Mouse (Mus musculus): ENCODE data around the gene Gm20431. TPM values are rescaled to one million over a fixed set of nuclear protein-coding genes. Genes with fewer than 3 reads are reported as not detected.
"Not testable (repeated sequence)": the region's sequence is repeated elsewhere in the genome, so short reads cannot be mapped to it uniquely, and the experiment has no call there.

Gene Gm20431
- polyA plus RNA-seq, 1 experiment from 2014 or later, result 11.5 TPM

- Histone ChIP-seq H3K36me3 (peaks cover 65% of the 10 kb centered on the region), H3K4me2 (no peak overlapping the region), H3K4me3 (no peak overlapping the region), H3K9me3 (replicated peaks) (peaks cover 7% of the 10 kb centered on the region; the same call in 1 of the 2 replicates), H3K27ac (ENCODE audit: poor library complexity, severe bottlenecking) (no peak overlapping the region), H3K4me1 (replicated peaks) (peaks cover 34% of the 10 kb centered on the region), H3K27me3 (replicated peaks) (no peaks in the 10 kb centered on the region), H3K9ac (no peak overlapping the region)
- 72% methylated on average over 3 of the region's 3 CpGs for WGBS
- no peak for ATAC-seq (ENCODE audit: insufficient number of reproducible peaks, low FRiP score)
Observed at GRCm38 (mm10) chr2:167617034-167617433, 44.3 kb downstream of the Gm20431 start.

- H3K27ac ChIP-seq (ENCODE audit: poor library complexity, severe bottlenecking); H3K4me3 ChIP-seq; H3K9ac ChIP-seq; ATAC-seq (ENCODE audit: insufficient number of reproducible peaks, low FRiP score); H3K27me3 ChIP-seq (replicated peaks); H3K4me2 ChIP-seq; H3K9me3 ChIP-seq (replicated peaks): not testable (repeated sequence)
- peaks cover 39% of the 10 kb centered on the region for H3K4me1 ChIP-seq (replicated peaks)
- peaks cover 92% of the 10 kb centered on the region for H3K36me3 ChIP-seq
- WGBS, result 90% methylated on average over 7 of the region's 7 CpGs
Observed at GRCm38 (mm10) chr2:167613335-167613734, 48.0 kb downstream of the Gm20431 start.

- H3K27me3 ChIP-seq (replicated peaks), result no peaks in the 10 kb centered on the region
- no peak overlapping the region for H3K9ac ChIP-seq
- no peak overlapping the region for H3K27ac ChIP-seq (ENCODE audit: poor library complexity, severe bottlenecking)
- no peak overlapping the region for H3K4me2 ChIP-seq
- H3K9me3 ChIP-seq (replicated peaks), result peaks cover 7% of the 10 kb centered on the region; the same call in 1 of the 2 replicates
- ATAC-seq (ENCODE audit: insufficient number of reproducible peaks, low FRiP score), result no peak
- H3K36me3 ChIP-seq, result peaks cover 86% of the 10 kb centered on the region
- peaks cover 34% of the 10 kb centered on the region for H3K4me1 ChIP-seq (replicated peaks)
- WGBS, result 92% methylated on average over 14 of the region's 14 CpGs
- H3K4me3 ChIP-seq, result no peak overlapping the region
Observed at GRCm38 (mm10) chr2:167612122-167612521, 49.2 kb downstream of the Gm20431 start.

- no peak overlapping the region for H3K4me2 ChIP-seq
- H3K36me3 ChIP-seq, result peaks cover 81% of the 10 kb centered on the region
Observed at GRCm38 (mm10) chr2:167611287-167611686, 50.0 kb downstream of the Gm20431 start.

GRCm38 (mm10) chr2:167606745-167607123 lies 54.6 kb downstream of the Gm20431 start:
- no peak overlapping the region; the same call in 1 of the 2 replicates for H3K9ac ChIP-seq
- no peak overlapping the region for H3K4me2 ChIP-seq
- WGBS, result 75% methylated on average over 4 of the region's 4 CpGs

More at GRCm38 (mm10) chr2:167611287-167611686, 50.0 kb downstream of the Gm20431 start:
- WGBS, result 76% methylated on average over 10 of the region's 10 CpGs
- no peaks in the 10 kb centered on the region for H3K27me3 ChIP-seq (replicated peaks)
- ATAC-seq (ENCODE audit: insufficient number of reproducible peaks, low FRiP score), result no peak
- H3K9ac ChIP-seq, result no peak overlapping the region
- H3K9me3 ChIP-seq (replicated peaks), result peaks cover 7% of the 10 kb centered on the region; the same call in 1 of the 2 replicates
- peaks cover 39% of the 10 kb centered on the region for H3K4me1 ChIP-seq (replicated peaks)
- no peak overlapping the region for H3K4me3 ChIP-seq
- H3K27ac ChIP-seq (ENCODE audit: poor library complexity, severe bottlenecking), result no peak overlapping the region

GRCm38 (mm10) chr2:167605817-167606744 lies 55.2 kb downstream of the Gm20431 start:
- Histone ChIP-seq H3K4me1 (replicated peaks) (peaks cover 42% of the 10 kb centered on the region), H3K27ac (ENCODE audit: poor library complexity, severe bottlenecking) (no peak overlapping the region), H3K4me2 (no peak overlapping the region), H3K4me3 (no peak overlapping the region), H3K27me3 (replicated peaks) (peaks cover 5% of the 10 kb centered on the region; the same call in 1 of the 2 replicates), H3K9ac (no peak overlapping the region), H3K36me3 (peaks cover 29% of the 10 kb centered on the region), H3K9me3 (replicated peaks) (no peaks in the 10 kb centered on the region)
- no peak for ATAC-seq (ENCODE audit: insufficient number of reproducible peaks, low FRiP score)
- WGBS, result 62% methylated on average over 17 of the region's 17 CpGs

More at GRCm38 (mm10) chr2:167606745-167607123, 54.6 kb downstream of the Gm20431 start:
- Histone ChIP-seq H3K27me3 (replicated peaks) (peaks cover 5% of the 10 kb centered on the region; the same call in 1 of the 2 replicates), H3K4me1 (replicated peaks) (peaks cover 47% of the 10 kb centered on the region), H3K4me3 (no peak overlapping the region), H3K9me3 (replicated peaks) (no peaks in the 10 kb centered on the region), H3K27ac (ENCODE audit: poor library complexity, severe bottlenecking) (no peak overlapping the region), H3K36me3 (peaks cover 35% of the 10 kb centered on the region)
- ATAC-seq (ENCODE audit: insufficient number of reproducible peaks, low FRiP score), result no peak

GRCm38 (mm10) chr2:167605178-167605794 lies 56.0 kb downstream of the Gm20431 start:
- peaks cover 5% of the 10 kb centered on the region; the same call in 1 of the 2 replicates for H3K27me3 ChIP-seq (replicated peaks)
- 18% methylated on average over 11 of the region's 11 CpGs for WGBS
- no peak overlapping the region for H3K4me2 ChIP-seq
- H3K27ac ChIP-seq (ENCODE audit: poor library complexity, severe bottlenecking), result no peak overlapping the region
- H3K4me3 ChIP-seq, result no peak overlapping the region
- peaks cover 44% of the 10 kb centered on the region for H3K4me1 ChIP-seq (replicated peaks)
- ATAC-seq (ENCODE audit: insufficient number of reproducible peaks, low FRiP score), result peak; percentile 51; the same call in 1 of the 2 replicates
- H3K9ac ChIP-seq, result no peak overlapping the region
- H3K36me3 ChIP-seq, result peaks cover 21% of the 10 kb centered on the region
- H3K9me3 ChIP-seq (replicated peaks), result no peaks in the 10 kb centered on the region

GRCm38 (mm10) chr2:167602978-167603377 lies 58.3 kb downstream of the Gm20431 start:
- no peak overlapping the region for H3K9ac ChIP-seq
- no peak overlapping the region for H3K4me3 ChIP-seq
- H3K36me3 ChIP-seq, result peaks cover 8% of the 10 kb centered on the region
- no peak overlapping the region for H3K27ac ChIP-seq (ENCODE audit: poor library complexity, severe bottlenecking)
- no peak overlapping the region for H3K4me2 ChIP-seq
- H3K9me3 ChIP-seq (replicated peaks), result no peaks in the 10 kb centered on the region
- H3K4me1 ChIP-seq (replicated peaks), result peaks cover 36% of the 10 kb centered on the region
- ATAC-seq (ENCODE audit: insufficient number of reproducible peaks, low FRiP score), result no peak
- peaks cover 5% of the 10 kb centered on the region; the same call in 1 of the 2 replicates for H3K27me3 ChIP-seq (replicated peaks)
- WGBS, result 33% methylated on average over 5 of the region's 5 CpGs

- Histone ChIP-seq H3K4me1 (replicated peaks) (peaks cover 40% of the 10 kb centered on the region), H3K4me2 (no peak overlapping the region), H3K27me3 (replicated peaks) (peaks cover 5% of the 10 kb centered on the region; the same call in 1 of the 2 replicates), H3K27ac (ENCODE audit: poor library complexity, severe bottlenecking) (no peak overlapping the region), H3K9ac (no peak overlapping the region), H3K36me3 (peaks cover 5% of the 10 kb centered on the region), H3K9me3 (replicated peaks) (no peaks in the 10 kb centered on the region), H3K4me3 (no peak overlapping the region)
- 74% methylated on average over 2 of the region's 2 CpGs for WGBS
- no peak for ATAC-seq (ENCODE audit: insufficient number of reproducible peaks, low FRiP score)
Observed at GRCm38 (mm10) chr2:167602364-167602763, 58.9 kb downstream of the Gm20431 start.

GRCm38 (mm10) chr2:167600481-167600995 lies 60.8 kb downstream of the Gm20431 start:
- H3K9me3 ChIP-seq (replicated peaks), result no peaks in the 10 kb centered on the region
- ATAC-seq (ENCODE audit: insufficient number of reproducible peaks, low FRiP score), result no peak
- peaks cover 44% of the 10 kb centered on the region for H3K4me1 ChIP-seq (replicated peaks)
- no peak overlapping the region for H3K4me2 ChIP-seq
- H3K36me3 ChIP-seq, result no peaks in the 10 kb centered on the region
- no peak overlapping the region for H3K27ac ChIP-seq (ENCODE audit: poor library complexity, severe bottlenecking)
- no peak overlapping the region for H3K9ac ChIP-seq
- WGBS, result 55% methylated on average over 8 of the region's 8 CpGs
- no peak overlapping the region for H3K4me3 ChIP-seq
- peaks cover 5% of the 10 kb centered on the region; the same call in 1 of the 2 replicates for H3K27me3 ChIP-seq (replicated peaks)

- no peak for ATAC-seq (ENCODE audit: insufficient number of reproducible peaks, low FRiP score)
- H3K9me3 ChIP-seq (replicated peaks), result no peaks in the 10 kb centered on the region
Observed at GRCm38 (mm10) chr2:167599917-167600316, 61.4 kb downstream of the Gm20431 start.

More at GRCm38 (mm10) chr2:167599917-167600316, 61.4 kb downstream of the Gm20431 start:
- WGBS, result 68% methylated on average over 6 of the region's 6 CpGs
- Histone ChIP-seq H3K4me3 (no peak overlapping the region), H3K4me1 (replicated peaks) (peaks cover 47% of the 10 kb centered on the region), H3K36me3 (no peaks in the 10 kb centered on the region), H3K4me2 (no peak overlapping the region), H3K27me3 (replicated peaks) (peaks cover 5% of the 10 kb centered on the region; the same call in 1 of the 2 replicates), H3K27ac (ENCODE audit: poor library complexity, severe bottlenecking) (no peak overlapping the region), H3K9ac (no peak overlapping the region)
